Mouse (Mus musculus): ENCODE results near the gene Gm7029.

DNA sequence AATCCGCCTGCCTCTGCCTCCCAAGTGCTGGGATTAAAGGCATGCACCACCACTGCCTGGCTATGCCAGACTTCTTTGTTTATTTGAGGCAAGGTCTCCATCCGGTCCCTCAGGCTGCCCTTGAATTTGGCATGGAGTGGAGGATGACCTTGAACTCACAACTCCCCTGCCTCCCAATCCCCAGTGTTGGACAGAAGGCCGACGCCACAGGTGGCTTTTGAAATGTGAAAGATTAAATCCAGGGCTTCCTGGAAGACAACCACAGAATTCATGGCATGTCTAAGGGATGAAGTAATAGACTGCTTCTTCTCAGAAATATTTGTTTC, 27.3 kb downstream of the Gm7029 start:
- no peak for TF ChIP-seq CTCF (IDR thresholded peaks at IDR 0.05; ENCODE audit: control insufficient read depth, insufficient read depth, low read length)
- no peak for TF ChIP-seq POLR2A (IDR thresholded peaks at IDR 0.05; ENCODE audit: borderline replicate concordance, control insufficient read depth, low read depth, low read length)
